Mouse (Mus musculus) testis, postnatal 14 days (tissue): ENCODE measurements around the gene Parvg.
"Not testable (repeated sequence)": the region's sequence is repeated elsewhere in the genome, so short reads cannot be mapped to it uniquely, and the experiment has no call there.

ENCODE experiments used
- DNase-seq: peaks from one replicate; pipeline ENCODE4 v3.0.0; 2021; ENCODE audit warnings: low spot score

Gene Parvg

DNA sequence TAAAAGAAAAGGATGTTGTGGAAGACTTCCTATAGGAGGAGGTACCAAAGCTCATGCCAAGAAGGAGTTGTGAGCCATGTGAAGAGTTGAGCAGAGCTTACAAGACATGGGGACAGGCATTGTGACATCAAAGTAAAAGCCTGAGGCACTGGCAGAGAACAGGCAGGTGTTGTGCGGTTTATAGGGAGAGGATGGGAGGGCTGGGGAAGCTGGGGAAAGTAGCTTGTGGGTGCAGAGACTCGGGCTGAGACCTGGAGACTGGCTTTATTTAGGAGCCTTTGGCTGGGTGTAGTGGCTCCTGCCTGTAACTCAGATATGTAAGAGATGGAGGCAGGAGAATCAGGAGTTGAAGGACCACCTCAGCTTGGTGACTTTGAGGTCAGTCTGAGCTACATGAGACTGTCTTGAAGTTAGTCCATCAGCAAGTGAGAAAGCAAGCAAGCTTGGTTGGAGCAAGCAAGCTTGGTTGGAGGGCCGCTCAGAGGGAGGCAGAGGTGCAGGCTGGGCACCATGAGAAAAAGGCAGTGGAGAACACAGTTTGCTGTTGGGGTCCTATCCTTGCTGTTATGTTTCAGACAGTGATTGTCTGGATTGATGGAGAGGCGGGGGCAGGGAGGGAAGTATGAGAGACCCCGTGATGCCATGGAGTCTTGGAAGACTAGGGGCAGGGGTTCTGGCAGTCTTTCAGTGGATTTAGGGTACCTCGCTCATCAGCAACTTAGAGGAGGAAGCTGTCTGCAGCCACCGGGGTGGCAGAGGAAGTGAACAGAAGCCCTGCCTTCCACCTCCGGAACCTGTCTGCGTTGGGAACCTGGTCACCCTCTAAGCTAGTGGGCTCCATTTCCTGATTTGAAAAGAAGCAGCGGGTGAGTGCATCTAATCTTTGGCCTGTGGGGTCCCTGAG, at the start of gene Parvg:
Parvg (plus strand) TSS at position 61 of the 904 bp plus-strand sequence.
- DNase-seq: no peak

DNA sequence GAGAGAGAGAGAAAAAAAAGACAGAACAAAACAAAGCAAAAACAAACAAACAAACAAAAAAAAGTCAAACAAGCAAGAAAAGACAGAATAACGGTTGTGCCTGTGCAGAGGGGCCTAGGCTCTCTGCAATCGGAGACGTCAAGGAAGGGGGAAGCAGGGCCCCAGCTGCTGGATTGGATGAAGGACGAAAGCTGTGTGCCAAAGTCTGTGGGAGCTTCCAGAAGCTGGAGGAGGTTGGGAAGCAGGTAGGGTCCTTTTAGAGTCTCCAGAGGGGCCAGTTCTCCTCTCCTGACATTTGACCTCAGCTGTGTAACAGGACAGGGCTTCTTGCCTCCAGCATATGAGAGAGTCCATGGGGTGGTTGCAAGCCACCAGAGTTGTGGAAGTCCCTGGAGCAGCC, 47.8 kb upstream of the Parvg start:
- DNase-seq: no peak

DNA sequence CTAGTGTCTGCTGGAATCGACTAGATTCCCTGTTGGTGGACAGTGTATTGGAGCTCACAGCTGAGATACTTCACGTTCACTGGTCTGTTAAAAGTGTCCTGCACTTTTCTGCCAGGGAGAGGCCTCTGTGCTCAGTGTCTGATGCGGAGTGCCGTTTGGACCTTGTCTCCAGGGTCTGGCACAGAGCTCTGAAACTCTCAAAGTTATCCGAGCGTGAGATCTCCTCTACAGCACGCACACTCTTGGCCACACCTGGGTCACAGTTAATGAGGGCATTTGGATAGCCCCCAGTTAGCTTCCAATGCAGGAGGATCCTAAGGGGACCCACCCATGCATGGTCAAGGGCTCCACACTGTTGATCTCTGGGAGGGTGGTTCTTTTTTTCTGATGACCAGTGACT, 45.7 kb upstream of the Parvg start:
- no peak for DNase-seq

DNA sequence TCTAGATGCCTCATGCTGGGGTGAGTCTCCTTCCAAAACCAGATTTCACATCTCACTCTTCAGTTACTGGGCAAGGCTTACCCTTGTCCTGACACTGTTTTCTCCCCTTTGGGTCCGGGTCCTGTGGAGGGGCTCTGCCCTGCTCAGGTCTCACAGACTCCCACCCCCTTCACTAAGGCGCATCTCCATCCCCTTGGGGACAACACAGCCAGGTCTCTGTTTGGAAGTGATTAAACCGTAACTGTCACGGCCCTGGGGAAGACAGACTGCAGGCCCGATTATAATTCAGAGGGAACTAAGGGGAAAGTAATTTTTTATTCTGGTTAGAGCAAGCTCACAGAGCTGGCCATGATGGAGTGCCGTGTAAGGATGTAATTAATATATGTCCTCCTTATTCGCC, 45.2 kb upstream of the Parvg start:
- no peak for DNase-seq

DNA sequence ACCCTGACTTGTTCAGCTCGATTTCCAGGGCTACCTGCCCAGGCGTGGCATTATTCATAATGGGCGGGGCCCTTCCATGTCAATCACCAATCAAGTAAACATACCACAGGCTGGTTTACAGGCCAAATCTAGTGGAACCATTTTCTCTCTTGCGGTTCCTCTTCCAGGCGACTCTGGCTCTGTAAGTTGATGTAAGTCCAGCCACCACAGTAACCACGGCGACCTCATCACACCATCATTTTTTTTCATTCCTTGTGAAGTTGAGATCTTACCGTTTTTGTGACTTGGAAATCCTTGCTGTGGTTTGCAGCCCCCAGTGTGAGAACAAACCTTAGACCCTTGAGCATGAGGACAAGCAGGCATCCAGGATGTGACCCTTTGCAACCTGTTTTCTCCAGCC, 43.5 kb upstream of the Parvg start:
- DNase-seq: no peak

DNA sequence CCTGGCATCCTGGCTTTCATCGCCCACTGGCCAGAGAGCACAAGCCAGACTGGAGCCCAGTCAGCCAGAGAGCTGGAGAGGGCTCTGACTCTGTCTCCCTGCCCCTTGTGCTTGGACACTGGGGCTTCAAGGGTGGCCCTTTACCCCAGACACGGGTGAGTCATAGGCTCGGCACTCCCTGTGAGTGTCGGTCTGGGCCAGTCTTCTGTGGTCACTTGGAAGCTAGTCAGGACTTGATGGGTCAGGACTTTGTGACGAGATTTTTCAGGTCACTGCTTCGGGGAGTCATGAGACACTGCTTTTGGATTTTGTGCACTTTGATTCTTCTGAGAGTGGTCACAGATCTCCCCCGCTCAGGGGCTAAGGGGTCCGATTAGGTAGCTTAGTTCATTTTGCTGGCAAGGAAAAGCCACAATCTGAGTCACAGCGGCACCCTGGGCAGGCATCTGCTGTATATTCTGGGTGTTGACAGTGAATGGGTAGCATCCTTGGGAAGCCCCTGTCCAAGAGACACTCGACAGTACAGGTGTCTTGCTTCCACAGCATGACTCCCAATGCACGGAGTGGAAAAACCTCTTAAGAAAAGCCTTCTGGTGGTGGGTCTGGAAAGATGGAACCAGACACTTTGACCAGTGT, 43.0 kb upstream of the Parvg start:
- DNase-seq: no peak

DNA sequence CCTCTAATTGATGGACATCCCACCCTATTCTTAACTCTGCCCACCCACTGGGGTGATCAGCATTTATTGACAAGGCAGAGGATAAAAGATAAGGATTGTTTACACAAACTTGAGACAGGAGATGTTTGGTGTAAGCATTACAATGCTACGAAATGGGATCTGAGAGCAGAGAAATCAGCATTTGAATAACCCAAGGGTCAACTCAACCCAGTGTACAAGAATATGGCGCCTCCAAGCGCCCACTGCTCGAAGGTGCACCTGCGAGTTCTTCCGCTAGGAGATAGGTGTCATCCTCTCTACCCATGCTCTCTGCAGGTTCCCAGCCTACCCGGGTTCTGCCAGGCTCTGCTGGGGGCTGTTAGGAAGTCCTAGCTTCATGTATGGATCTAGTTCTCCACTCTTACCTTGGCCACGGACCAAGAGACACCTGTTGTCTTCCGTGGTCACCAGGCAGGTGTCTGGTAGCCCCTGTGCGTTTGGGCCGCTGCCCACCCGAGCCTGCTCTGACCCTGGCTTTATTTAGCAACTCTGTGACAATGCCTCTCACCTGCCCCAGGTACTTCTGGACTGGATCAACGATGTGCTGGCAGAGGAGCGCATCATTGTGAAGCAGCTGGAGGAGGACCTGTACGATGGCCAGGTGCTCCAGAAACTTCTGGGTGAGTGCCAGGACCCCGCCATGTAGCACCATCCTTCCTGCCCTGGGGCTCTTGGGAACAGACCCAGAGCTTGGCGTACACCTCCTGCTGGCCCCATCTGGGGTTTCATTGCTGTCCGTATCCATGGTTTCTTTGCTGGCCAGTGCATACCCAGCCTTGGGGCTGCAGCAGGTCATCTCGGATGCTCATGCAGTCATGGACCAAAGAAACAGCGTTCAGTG, 41.4 kb upstream of the Parvg start:
- no peak for DNase-seq

DNA sequence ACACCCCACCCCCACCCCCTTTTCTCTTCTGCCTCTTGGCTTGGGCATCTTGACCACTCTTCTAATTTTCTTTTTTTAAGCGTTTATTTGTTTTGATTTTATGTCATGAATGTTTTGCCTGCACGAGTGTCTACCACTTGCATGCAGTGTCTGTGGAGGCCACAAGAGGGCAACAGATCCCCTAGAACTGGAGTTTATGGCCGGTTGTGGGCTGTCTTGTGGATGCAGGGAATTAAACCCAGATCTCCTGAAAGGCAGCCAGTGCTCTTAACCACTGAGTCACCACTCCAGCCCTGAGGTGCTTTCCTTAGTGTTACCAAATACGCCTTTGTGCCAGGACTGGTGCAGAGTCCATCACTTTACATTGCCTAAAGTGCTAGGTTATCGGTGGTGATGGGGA, 39.8 kb upstream of the Parvg start:
- no peak for DNase-seq

DNA sequence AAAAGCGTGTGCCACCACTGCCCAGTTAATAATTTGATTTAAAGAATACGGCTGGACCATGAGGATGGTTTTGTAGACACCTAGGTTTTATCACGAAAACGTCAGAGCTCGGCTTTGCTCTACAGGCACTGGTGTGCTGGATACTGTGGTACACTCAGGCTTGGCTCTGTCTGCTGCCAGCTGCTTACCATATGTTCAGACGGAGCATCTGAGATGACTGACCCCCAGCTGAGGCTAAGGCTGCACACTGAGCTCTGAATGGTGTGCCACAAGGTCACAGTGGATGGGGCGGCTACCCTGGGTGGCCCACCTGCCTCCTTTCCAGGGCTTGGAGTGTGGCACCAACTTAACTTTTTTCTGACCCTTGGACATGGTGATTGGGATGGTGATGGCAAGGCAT, 38.4 kb upstream of the Parvg start:
- DNase-seq: no peak

DNA sequence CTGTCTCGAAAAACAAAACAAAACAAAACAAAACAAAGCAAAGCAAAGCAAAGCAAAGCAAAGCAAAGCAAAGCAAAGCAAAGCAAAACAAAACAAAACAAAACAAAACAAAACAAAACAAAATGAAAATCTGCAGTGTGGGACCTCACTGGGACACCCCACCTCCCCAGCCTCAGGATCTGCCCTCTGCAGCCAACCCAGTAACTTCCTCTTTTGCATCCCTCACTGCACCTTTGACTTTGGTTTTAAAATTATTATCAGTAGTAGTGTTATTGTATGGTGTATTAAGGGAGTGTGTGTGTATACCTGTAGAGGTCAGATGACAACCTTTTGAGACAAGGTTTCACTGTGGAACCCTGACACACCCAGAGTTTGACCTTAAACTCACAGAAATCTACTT, 34.9 kb upstream of the Parvg start:
- not testable (repeated sequence) for DNase-seq

DNA sequence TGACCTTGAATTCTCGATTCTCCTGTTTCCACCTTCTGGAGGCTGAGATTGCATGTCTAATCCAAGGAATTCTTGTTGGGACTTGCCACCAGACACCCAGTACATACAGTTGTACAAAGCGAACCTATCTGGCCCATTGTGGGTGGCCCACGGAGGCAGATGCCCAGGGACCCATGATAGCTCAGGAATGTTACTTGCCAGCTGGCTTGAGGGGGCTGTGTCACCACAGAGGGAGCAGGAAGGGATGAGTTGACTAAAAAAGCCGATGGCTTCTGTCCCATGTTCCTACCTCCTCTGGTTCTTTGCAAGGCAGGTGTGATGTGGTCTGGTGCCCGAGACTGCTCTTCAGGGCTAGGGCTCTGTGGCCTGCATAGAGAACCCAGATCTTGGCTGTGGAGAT, 32.7 kb upstream of the Parvg start:
- no peak for DNase-seq

DNA sequence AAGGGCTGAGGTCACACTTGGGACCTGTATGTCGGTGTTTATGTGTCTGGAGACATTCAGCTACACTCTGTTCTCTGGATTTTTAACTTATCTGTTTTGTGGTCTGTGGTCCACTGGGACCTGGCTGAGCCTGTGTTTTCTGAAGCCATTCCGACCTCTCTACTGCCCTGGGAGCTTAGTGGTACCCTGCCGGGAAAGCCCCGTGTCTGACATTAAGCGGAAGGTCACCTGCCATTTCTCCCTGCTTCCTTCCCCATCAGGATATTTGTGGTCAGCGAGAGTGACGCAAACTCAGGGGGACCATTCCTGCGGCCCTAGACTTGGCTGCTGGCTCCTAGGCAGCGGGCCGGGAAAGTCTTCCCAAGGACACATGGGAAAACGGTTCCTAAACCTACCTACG, 30.2 kb upstream of the Parvg start:
- DNase-seq: no peak

DNA sequence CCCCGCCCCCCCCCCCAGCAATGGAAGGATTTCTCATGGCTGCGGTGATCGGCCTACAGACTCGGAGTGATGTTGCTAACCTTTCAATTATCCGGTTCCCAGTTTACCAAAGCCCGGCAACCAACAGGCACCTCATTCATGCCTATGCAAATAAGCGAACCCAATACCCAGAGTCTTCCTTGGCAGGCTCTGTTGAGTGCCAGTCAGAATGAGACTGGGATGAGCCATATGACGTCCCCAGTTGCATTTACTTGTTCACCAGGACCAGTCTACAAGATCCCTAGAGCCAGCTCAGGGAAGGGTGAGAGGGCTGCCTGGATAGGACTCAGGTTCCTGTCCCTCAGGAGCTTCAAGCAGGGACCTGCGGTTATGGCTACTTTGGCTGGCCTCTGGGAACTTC, 29.4 kb upstream of the Parvg start:
- DNase-seq: no peak

DNA sequence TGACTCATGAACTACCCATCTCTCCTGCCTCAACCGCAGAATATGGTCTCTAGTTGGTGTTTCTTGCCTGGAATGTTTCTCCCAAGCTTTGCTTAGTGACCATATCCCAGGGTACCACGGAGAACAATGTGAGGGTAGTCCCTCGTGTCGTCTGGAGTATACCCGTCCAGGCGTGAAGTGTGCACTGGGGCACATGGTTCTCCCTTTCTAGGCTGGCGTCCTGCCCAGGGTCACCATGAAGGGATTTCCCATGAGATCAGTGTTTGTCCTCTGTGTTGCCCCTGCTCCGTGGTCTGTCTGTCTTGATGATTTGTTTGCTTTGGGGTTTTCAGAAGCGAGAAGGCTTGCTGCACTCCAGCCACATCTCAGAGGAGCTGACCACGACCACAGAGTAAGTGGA, 28.6 kb upstream of the Parvg start:
- no peak for DNase-seq

DNA sequence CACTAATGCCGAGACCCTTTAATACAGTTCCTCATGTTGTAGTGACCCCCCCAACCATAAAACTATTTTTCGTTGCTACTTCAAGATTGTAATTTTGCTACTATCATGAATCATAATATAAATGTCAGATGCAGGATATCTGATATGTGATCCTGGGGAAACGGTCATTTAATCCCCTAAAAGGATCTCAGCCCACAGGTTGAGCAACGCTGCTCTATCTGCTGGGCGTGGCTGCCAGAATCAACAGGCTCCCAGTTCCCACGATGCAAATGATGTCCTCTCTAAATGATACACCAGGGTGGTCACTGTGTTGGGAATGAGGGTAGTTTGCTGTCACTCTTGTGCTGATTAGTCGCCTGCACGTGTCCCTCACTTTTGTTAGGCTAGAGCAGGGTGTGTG, 26.4 kb upstream of the Parvg start:
- no peak for DNase-seq

DNA sequence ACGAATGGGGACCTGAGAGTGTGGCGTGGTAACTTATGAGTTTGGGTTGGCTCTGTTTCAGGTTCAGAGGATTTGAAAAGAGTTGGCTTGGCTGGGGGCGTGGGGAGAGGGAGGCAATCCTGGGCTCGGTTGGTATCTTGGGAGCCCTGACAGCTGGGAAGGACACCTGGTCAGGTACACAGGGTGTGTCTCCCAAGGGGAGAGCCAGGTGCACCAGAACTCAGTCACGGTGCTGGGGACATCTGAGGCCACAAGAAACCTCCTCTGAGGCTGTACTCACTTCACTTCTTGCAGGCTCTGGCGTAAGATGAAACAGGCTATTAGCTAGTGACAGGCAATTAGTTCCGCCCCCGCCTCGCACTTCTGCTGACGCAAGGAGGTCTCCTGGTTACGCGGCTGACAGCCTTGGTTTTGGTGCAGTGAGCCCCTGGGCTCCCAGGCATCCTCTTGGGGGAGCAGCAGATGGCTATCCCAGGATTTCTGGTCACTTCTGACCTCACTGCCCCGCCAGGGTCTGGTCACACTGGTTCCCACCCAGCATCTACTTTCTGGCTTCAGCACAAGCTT, 24.9 kb upstream of the Parvg start:
- DNase-seq: no peak

DNA sequence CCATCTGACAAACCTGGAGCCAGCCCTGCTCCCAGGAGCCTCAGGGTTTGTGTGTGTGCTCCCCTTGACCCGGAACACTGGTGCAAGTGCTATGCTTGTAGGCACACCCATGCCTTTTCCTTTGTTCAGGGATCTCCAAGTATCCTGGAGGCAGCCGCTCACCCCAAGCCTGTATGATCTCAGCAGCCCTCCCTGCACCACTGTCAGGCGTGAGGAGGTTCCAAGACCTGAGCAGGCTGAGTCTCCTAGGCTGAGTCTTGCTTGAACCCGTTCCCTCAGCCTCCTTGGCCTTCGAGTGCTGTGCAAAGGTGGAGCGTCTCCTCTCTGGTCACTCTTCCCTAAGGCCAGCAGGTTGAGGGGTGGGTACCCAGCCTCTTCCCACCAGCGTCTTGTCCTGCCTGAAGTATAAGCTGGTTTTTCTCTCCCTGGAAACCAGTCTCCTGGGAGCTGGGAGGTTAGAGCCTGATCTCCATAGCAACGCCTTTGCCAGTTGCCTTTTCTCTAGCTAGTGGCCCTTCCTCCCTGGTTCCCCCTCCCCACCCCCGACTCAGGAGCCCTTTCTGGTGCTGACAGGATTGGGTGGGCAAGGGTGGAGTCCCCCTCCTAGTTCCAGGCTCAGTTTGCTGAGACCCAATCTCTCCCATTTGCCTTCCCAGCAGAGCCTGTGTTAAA, 24.0 kb upstream of the Parvg start:
- no peak for DNase-seq

DNA sequence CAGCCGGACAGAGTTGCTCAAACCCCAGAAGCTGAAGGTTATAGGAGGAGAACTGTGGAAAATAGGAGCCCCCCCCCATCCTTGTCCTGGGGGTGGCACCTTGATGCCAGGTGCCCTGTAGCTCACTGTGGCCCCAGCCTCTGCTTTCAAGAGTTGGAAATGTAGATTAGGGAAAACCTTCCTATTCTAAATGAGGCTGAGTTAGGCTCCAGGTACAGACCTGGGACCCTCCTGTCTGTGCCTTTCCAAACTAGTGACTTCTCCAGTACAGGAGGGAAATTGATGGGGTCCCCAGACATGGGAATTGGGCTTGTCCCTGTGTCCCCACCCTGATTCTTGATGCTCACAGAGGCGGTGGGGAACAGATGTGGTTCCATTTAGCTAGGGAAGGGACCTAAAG, 23.2 kb upstream of the Parvg start:
- no peak for DNase-seq

DNA sequence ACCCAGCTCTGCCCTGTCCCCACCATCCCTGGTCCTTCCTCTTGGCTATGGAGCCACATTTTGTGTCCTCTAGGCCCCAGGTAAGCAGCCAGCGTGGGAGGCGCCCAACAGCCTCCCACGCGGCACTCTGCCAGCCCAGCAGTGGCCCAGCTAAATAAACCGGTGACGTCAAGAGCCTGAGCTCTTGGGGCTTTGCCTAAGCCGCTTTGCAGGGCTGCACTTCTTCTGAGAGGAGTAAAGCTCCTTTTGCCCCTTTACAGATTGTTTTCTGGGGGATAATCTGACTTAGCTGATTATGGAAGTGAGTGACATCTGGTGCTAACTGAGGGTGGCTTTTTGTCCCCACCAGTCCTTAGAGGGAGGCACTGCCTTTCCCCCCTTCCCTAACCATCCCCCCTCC, 22.8 kb upstream of the Parvg start:
- no peak for DNase-seq

DNA sequence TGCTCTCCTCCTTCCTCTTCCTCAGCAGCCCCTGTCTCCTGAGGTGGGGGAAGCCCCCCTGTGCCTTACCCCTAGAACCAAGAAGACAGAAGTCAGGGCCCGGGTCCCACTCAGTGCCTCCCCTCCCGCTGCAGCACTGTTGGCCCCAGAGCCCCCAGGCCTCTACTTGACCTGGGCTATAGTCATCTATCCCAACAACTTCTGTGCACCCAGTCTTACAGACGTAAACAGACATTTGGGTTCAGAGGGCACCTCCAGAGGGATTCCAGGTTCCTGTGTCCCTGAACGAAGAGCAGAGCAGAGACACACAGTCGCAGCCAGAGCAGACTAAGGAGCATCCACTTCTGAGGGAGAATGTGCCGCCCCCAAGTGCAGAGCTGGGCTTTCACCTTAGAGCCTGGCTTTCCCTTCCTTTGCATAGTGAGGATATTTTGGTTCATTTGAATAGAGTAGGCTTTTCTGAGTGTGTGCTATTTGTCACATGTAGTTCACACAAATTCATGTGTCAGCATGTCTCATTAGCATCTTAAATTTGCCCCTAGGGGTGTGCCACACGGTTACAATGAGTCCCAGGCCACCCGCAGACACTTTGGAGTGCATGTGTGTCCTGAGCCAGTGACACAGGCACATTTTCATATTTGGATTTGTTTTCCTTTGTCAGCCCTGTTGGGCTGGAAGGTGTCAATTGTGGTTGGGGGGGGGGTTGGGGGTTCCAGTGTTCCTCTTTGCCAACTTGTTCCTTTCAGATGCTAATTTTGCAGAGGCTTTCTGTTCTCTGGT, 22.0 kb upstream of the Parvg start:
- DNase-seq: no peak

DNA sequence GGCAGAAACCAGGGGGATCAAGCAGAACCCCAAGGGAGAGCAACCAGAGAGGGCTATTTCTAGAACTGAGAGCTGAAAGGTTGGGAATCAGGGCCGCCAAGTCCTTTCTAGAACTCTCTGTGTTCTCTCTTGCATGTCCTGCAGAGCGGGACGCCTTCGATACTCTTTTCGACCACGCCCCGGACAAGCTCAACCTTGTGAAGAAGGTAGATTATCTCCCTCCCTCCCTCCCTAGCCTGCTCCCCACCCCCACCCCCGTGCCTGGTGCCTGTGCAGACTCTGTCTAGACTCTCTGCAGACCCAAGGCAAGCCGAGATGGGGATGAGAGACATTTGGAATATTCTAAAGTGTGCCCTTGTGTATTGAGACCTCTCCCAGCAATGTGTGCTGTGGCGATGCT, 20.6 kb upstream of the Parvg start:
- no peak for DNase-seq
